Mouse (Mus musculus): ENCODE data around the gene Mtx1. TPM values are rescaled to one million over a fixed set of nuclear protein-coding genes. Genes with fewer than 3 reads are reported as not detected.
"Not testable (repeated sequence)": the region's sequence is repeated elsewhere in the genome, so short reads cannot be mapped to it uniquely, and the experiment has no call there.

The Mtx1 gene
- polyA plus RNA-seq, 1 experiment: 257 TPM

- Histone ChIP-seq H3K27me3 (replicated peaks; ENCODE audit: control insufficient read depth, insufficient read depth, low read length) (no peaks in the 10 kb centered on the region), H3K4me1 (ENCODE audit: control insufficient read depth, insufficient read depth, low read length) (peaks cover 8% of the 10 kb centered on the region; the same call in 1 of the 2 replicates), H3K36me3 (ENCODE audit: control insufficient read depth, insufficient read depth, low read length) (peaks cover 12% of the 10 kb centered on the region), H3K27ac (ENCODE audit: insufficient read depth, low read depth, low read length) (peak within 1 kb of the TSS; percentile 74), H3K4me3 (ENCODE audit: insufficient read depth, low read depth, low read length) (peak within 1 kb of the TSS; percentile 79)
- TF ChIP-seq CTCF (conservative IDR thresholded peaks at IDR 0.05; ENCODE audit: insufficient read depth, insufficient read length, low read depth, low read length): no peak
- TF ChIP-seq POLR2A (IDR thresholded peaks at IDR 0.05; ENCODE audit: low read depth, low read length): peak; percentile 29
- DNase-seq: peak; percentile 97
- WGBS: 2% methylated on average over 79 of the region's 79 CpGs
Observed at GRCm38 (mm10) chr3:89164506-89165267, 62.2 kb downstream of the Mtx1 start, which contains the start of gene Clk2. TSS of gene Clk2 (plus strand) at chr3:89164795.

GRCm38 (mm10) chr3:89163643-89164245, 63.1 kb downstream of the Mtx1 start:
- no peak overlapping the region for H3K27ac ChIP-seq (ENCODE audit: insufficient read depth, low read depth, low read length)
- H3K4me1 ChIP-seq (ENCODE audit: control insufficient read depth, insufficient read depth, low read length): peaks cover 8% of the 10 kb centered on the region; the same call in 1 of the 2 replicates
- H3K36me3 ChIP-seq (ENCODE audit: control insufficient read depth, insufficient read depth, low read length): peaks cover 4% of the 10 kb centered on the region
- WGBS: 72% methylated on average over 5 of the region's 5 CpGs
- no peak for DNase-seq
- no peak for TF ChIP-seq POLR2A (IDR thresholded peaks at IDR 0.05; ENCODE audit: low read depth, low read length)
- no peak for TF ChIP-seq CTCF (conservative IDR thresholded peaks at IDR 0.05; ENCODE audit: insufficient read depth, insufficient read length, low read depth, low read length)
- no peak overlapping the region for H3K4me3 ChIP-seq (ENCODE audit: insufficient read depth, low read depth, low read length)
- H3K27me3 ChIP-seq (replicated peaks; ENCODE audit: control insufficient read depth, insufficient read depth, low read length): no peaks in the 10 kb centered on the region

- Histone ChIP-seq H3K4me3 (ENCODE audit: insufficient read depth, low read depth, low read length) (no peak overlapping the region), H3K4me1 (ENCODE audit: control insufficient read depth, insufficient read depth, low read length) (peaks cover 8% of the 10 kb centered on the region; the same call in 1 of the 2 replicates), H3K36me3 (ENCODE audit: control insufficient read depth, insufficient read depth, low read length) (no peaks in the 10 kb centered on the region), H3K27ac (ENCODE audit: insufficient read depth, low read depth, low read length) (no peak overlapping the region), H3K27me3 (replicated peaks; ENCODE audit: control insufficient read depth, insufficient read depth, low read length) (no peaks in the 10 kb centered on the region)
- 86% methylated on average over 1 of the region's 1 CpGs for WGBS
- TF ChIP-seq POLR2A (IDR thresholded peaks at IDR 0.05; ENCODE audit: low read depth, low read length) (no peak), CTCF (conservative IDR thresholded peaks at IDR 0.05; ENCODE audit: insufficient read depth, insufficient read length, low read depth, low read length) (no peak)
- no peak for DNase-seq
Observed at GRCm38 (mm10) chr3:89163123-89163522, 63.8 kb downstream of the Mtx1 start.

GRCm38 (mm10) chr3:89161786-89162185, 65.1 kb downstream of the Mtx1 start:
- no peak for DNase-seq
- TF ChIP-seq POLR2A (IDR thresholded peaks at IDR 0.05; ENCODE audit: low read depth, low read length) (no peak), CTCF (conservative IDR thresholded peaks at IDR 0.05; ENCODE audit: insufficient read depth, insufficient read length, low read depth, low read length) (no peak)
- WGBS: 78% methylated on average over 4 of the region's 4 CpGs
- H3K36me3 ChIP-seq (ENCODE audit: control insufficient read depth, insufficient read depth, low read length): no peaks in the 10 kb centered on the region
- no peak overlapping the region for H3K4me3 ChIP-seq (ENCODE audit: insufficient read depth, low read depth, low read length)
- no peaks in the 10 kb centered on the region for H3K27me3 ChIP-seq (replicated peaks; ENCODE audit: control insufficient read depth, insufficient read depth, low read length)
- H3K27ac ChIP-seq (ENCODE audit: insufficient read depth, low read depth, low read length): no peak overlapping the region
- H3K4me1 ChIP-seq (ENCODE audit: control insufficient read depth, insufficient read depth, low read length): peaks cover 8% of the 10 kb centered on the region; the same call in 1 of the 2 replicates

GRCm38 (mm10) chr3:89161207-89161606, 65.7 kb downstream of the Mtx1 start:
- not testable (repeated sequence) for DNase-seq; H3K36me3 ChIP-seq (ENCODE audit: control insufficient read depth, insufficient read depth, low read length); H3K4me3 ChIP-seq (ENCODE audit: insufficient read depth, low read depth, low read length); H3K27ac ChIP-seq (ENCODE audit: insufficient read depth, low read depth, low read length); H3K27me3 ChIP-seq (replicated peaks; ENCODE audit: control insufficient read depth, insufficient read depth, low read length); H3K4me1 ChIP-seq (ENCODE audit: control insufficient read depth, insufficient read depth, low read length)

GRCm38 (mm10) chr3:89159616-89160344, 67.1 kb downstream of the Mtx1 start, which contains the start of gene Hcn3:
TSS of gene Hcn3 (minus strand) at chr3:89160196.
- no peaks in the 10 kb centered on the region; the same call in 1 of the 2 replicates for H3K4me1 ChIP-seq (ENCODE audit: control insufficient read depth, insufficient read depth, low read length)
- no peaks in the 10 kb centered on the region for H3K27me3 ChIP-seq (replicated peaks; ENCODE audit: control insufficient read depth, insufficient read depth, low read length)
- under 1% methylated on average over 65 of the region's 66 CpGs for WGBS
- H3K36me3 ChIP-seq (ENCODE audit: control insufficient read depth, insufficient read depth, low read length): no peaks in the 10 kb centered on the region
- no peak within 1 kb of the TSS for H3K27ac ChIP-seq (ENCODE audit: insufficient read depth, low read depth, low read length)
- TF ChIP-seq CTCF (conservative IDR thresholded peaks at IDR 0.05; ENCODE audit: insufficient read depth, insufficient read length, low read depth, low read length): peak; percentile 44
- no peak for TF ChIP-seq POLR2A (IDR thresholded peaks at IDR 0.05; ENCODE audit: low read depth, low read length)
- peak; percentile 46 for DNase-seq
- H3K4me3 ChIP-seq (ENCODE audit: insufficient read depth, low read depth, low read length): peak within 1 kb of the TSS; percentile 59

GRCm38 (mm10) chr3:89159211-89159610, 67.7 kb downstream of the Mtx1 start:
- peak; percentile 66 for DNase-seq
- TF ChIP-seq POLR2A (IDR thresholded peaks at IDR 0.05; ENCODE audit: low read depth, low read length): no peak
- no peak for TF ChIP-seq CTCF (conservative IDR thresholded peaks at IDR 0.05; ENCODE audit: insufficient read depth, insufficient read length, low read depth, low read length)

More at GRCm38 (mm10) chr3:89159211-89159610, 67.7 kb downstream of the Mtx1 start:
- Histone ChIP-seq H3K27me3 (replicated peaks; ENCODE audit: control insufficient read depth, insufficient read depth, low read length) (no peaks in the 10 kb centered on the region), H3K27ac (ENCODE audit: insufficient read depth, low read depth, low read length) (no peak overlapping the region), H3K4me3 (ENCODE audit: insufficient read depth, low read depth, low read length) (peak overlapping the region; percentile 59; the same call in 1 of the 2 replicates), H3K36me3 (ENCODE audit: control insufficient read depth, insufficient read depth, low read length) (no peaks in the 10 kb centered on the region), H3K4me1 (ENCODE audit: control insufficient read depth, insufficient read depth, low read length) (no peaks in the 10 kb centered on the region; the same call in 1 of the 2 replicates)
- 2% methylated on average over 13 of the region's 13 CpGs for WGBS

Other genes starting within 250 kb of the Mtx1 start
- 33.6 and 34.5 TPM in 2 replicates for gene Rusc1, start 133.8 kb downstream of the Mtx1 start, polyA plus RNA-seq (2012; rRNA removed)
- gene Gm43738, start 126.0 kb downstream of the Mtx1 start, polyA plus RNA-seq (2012; rRNA removed): not detected in 2 replicates
- 40.3 and 54.9 TPM in 2 replicates for gene Fdps, start 125.1 kb downstream of the Mtx1 start, polyA plus RNA-seq (2012; rRNA removed)
- gene Pklr, start 90.9 kb downstream of the Mtx1 start, polyA plus RNA-seq (2012; rRNA removed): 79.3 and 96.0 TPM in 2 replicates
- gene Hcn3, start 66.9 kb downstream of the Mtx1 start, polyA plus RNA-seq (2012; rRNA removed): 1.1 and 1.4 TPM in 2 replicates
- gene Clk2, start 62.3 kb downstream of the Mtx1 start, polyA plus RNA-seq (2012; rRNA removed): 37.8 and 40.2 TPM in 2 replicates
- gene Scamp3, start 49.6 kb downstream of the Mtx1 start, polyA plus RNA-seq (2012; rRNA removed): 138 and 141 TPM in 2 replicates
- 18.3 and 18.4 TPM in 2 replicates for gene Fam189b, start 43.9 kb downstream of the Mtx1 start, polyA plus RNA-seq (2012; rRNA removed)
- gene Gba, start 24.2 kb downstream of the Mtx1 start, polyA plus RNA-seq (2012; rRNA removed): 61.6 and 65.3 TPM in 2 replicates
- gene Thbs3, start 11.9 kb downstream of the Mtx1 start, polyA plus RNA-seq (2012; rRNA removed): 5.0 and 7.9 TPM in 2 replicates
- 45.9 and 53.8 TPM in 2 replicates for gene Muc1, start 2.0 kb upstream of the Mtx1 start, polyA plus RNA-seq (2012; rRNA removed)
- 142 and 173 TPM in 2 replicates for gene Krtcap2, start 18.9 kb upstream of the Mtx1 start, polyA plus RNA-seq (2012; rRNA removed)
- gene Trim46, start 19.2 kb upstream of the Mtx1 start, polyA plus RNA-seq (2012; rRNA removed): 9.1 and 10.5 TPM in 2 replicates
- gene Dpm3, start 32.3 kb upstream of the Mtx1 start, polyA plus RNA-seq (2012; rRNA removed): 431 and 562 TPM in 2 replicates
- gene Slc50a1, start 43.5 kb upstream of the Mtx1 start, polyA plus RNA-seq (2012; rRNA removed): 109 and 110 TPM in 2 replicates
- gene Efna1, start 54.1 kb upstream of the Mtx1 start, polyA plus RNA-seq (2012; rRNA removed): 54.1 and 59.2 TPM in 2 replicates
- 2.4 and 4.2 TPM in 2 replicates for gene Efna3, start 95.9 kb upstream of the Mtx1 start, polyA plus RNA-seq (2012; rRNA removed)
- gene Efna4, start 110.9 kb upstream of the Mtx1 start, polyA plus RNA-seq (2012; rRNA removed): 8.2 and 10.4 TPM in 2 replicates
- gene Adam15, start 122.9 kb upstream of the Mtx1 start, polyA plus RNA-seq (2012; rRNA removed): 95.1 and 111 TPM in 2 replicates
- 0.38 and 0.41 TPM in 2 replicates for gene Dcst2, start 134.9 kb upstream of the Mtx1 start, polyA plus RNA-seq (2012; rRNA removed)
- 1.8 and 2.2 TPM in 2 replicates for gene Dcst1, start 138.2 kb upstream of the Mtx1 start, polyA plus RNA-seq (2012; rRNA removed)
- gene Zbtb7b, start 167.7 kb upstream of the Mtx1 start, polyA plus RNA-seq (2012; rRNA removed): 54.3 and 58.8 TPM in 2 replicates
- gene Lenep, start 175.7 kb upstream of the Mtx1 start, polyA plus RNA-seq (2012; rRNA removed): 0.15 TPM in 1 of 2 replicates, not detected in the other
- gene Flad1, start 184.8 kb upstream of the Mtx1 start, polyA plus RNA-seq (2012; rRNA removed): 54.6 and 56.7 TPM in 2 replicates
- 6.8 and 7.3 TPM in 2 replicates for gene Cks1b, start 191.3 kb upstream of the Mtx1 start, polyA plus RNA-seq (2012; rRNA removed)
- 53.2 and 57.2 TPM in 2 replicates for gene Shc1, start 191.4 kb upstream of the Mtx1 start, polyA plus RNA-seq (2012; rRNA removed)
- gene Pygo2, start 203.1 kb upstream of the Mtx1 start, polyA plus RNA-seq (2012; rRNA removed): 26.2 and 45.6 TPM in 2 replicates
- gene Pbxip1, start 209.6 kb upstream of the Mtx1 start, polyA plus RNA-seq (2012; rRNA removed): 60.5 and 61.3 TPM in 2 replicates
- 20.6 and 27.2 TPM in 2 replicates for gene Pmvk, start 227.5 kb upstream of the Mtx1 start, polyA plus RNA-seq (2012; rRNA removed)